Mouse (Mus musculus) kidney, adult 8-10 months (tissue): ENCODE results near the gene Oprl1.

Source experiments
- DNase-seq, 2 experiments: peaks; one replicate each; pipeline ENCODE4 v3.0.0; 2022

The Oprl1 gene

GRCm38 (mm10) chr2:181766672-181767557 is 52.1 kb downstream of the Oprl1 start:
- no peak for DNase-seq

GRCm38 (mm10) chr2:181768451-181768850 is 53.6 kb downstream of the Oprl1 start:
- DNase-seq = no peak

- DNase-seq = no peak
Observed at GRCm38 (mm10) chr2:181769397-181769796, 54.6 kb downstream of the Oprl1 start.
